Mouse (Mus musculus): ENCODE measurements at regions not wholly inside any gene's neighbourhood (a gene's known extent, or its start where the extent isn't known, plus 50 kb on each side); places are given as distances from the start of the nearest gene placed in this dataset.
"Not testable (repeated sequence)": the region's sequence is repeated elsewhere in the genome, so short reads cannot be mapped to it uniquely, and the experiment has no call there.

DNA sequence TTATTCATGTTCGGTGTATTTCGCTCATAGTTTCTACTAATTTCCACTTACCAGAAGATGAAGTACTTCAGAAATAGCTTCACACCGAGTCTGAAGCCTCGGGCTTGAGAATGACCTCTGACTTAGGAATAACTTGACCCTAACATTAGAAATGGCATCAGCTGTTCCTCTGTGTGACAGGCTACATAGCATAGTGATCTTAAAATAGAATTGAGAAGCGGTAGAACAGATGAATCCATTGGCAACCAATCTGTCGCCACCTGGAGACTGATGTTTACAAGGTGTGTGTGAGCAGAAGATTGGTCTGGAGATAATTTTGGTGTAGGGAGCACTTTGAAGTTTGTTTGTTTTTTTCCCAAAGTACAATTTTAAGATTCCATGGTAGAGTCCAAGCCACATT lies 60.9 kb upstream of the Ahi1 start:
- DNase-seq (ENCODE audit: low spot score in 2 of 2), result no peak

GRCm38 (mm10) chr10:20883618-20884017 lies 68.7 kb upstream of the Ahi1 start:
- peak in 1 of 2 experiments; percentile 34 for DNase-seq (ENCODE audit: low spot score in 2 of 2)

GRCm38 (mm10) chr10:20882599-20882998 lies 69.7 kb upstream of the Ahi1 start:
- no peak for DNase-seq (ENCODE audit: low spot score in 2 of 2)

- DNase-seq (ENCODE audit: low spot score in 2 of 2), result no peak
These were observed 72.1 kb upstream of the Ahi1 start for GRCm38 (mm10) chr10:20880251-20880650.

- DNase-seq (ENCODE audit: low spot score in 2 of 2), result no peak
These were observed 72.9 kb upstream of the Ahi1 start for GRCm38 (mm10) chr10:20879482-20879881.

DNA sequence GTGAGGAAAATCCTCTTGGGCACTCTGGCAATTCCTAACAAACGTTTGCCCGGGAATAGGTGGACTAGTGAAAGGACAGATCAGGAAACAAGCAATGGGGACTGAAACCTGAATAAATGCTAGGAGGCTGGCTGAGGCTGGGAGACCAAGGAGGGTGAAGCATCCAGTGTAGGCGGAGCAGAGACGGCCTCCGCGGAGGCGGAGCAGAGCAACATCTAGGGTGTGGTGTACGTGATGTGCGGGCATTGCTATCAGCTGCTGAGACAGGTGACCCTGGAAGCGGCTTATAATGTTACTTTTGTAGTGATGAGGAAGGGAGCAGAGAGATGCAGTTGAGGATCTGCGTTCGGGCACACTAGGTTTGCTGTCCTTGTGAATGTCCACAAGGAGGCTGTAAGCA lies 85.3 kb upstream of the Ahi1 start:
- DNase-seq (ENCODE audit: low spot score in 2 of 2), result no peak

DNA sequence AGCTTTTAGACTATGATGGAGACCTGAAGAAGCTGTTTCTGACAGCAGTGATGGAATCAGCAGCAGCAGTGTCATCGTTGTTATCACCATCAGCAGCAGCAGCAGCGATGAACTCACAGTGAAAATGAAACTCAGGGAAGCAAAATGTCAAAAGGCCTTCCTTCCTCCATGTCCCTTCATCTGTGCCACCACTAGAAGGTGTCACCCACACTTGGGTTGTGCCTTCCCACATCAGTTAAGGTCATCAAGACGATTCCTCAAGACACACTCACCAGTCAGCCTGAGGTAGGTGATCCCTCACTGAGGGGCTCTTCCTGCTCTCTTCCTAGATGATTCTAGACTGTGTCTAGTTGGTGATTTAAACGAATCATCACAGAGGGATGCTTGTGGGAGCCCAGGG lies 87.3 kb upstream of the Ahi1 start:
- DNase-seq (ENCODE audit: low spot score in 2 of 2), result no peak

- DNase-seq (ENCODE audit: low spot score in 2 of 2), result no peak
These were observed 94.9 kb upstream of the Ahi1 start for GRCm38 (mm10) chr10:20857413-20857812.

DNA sequence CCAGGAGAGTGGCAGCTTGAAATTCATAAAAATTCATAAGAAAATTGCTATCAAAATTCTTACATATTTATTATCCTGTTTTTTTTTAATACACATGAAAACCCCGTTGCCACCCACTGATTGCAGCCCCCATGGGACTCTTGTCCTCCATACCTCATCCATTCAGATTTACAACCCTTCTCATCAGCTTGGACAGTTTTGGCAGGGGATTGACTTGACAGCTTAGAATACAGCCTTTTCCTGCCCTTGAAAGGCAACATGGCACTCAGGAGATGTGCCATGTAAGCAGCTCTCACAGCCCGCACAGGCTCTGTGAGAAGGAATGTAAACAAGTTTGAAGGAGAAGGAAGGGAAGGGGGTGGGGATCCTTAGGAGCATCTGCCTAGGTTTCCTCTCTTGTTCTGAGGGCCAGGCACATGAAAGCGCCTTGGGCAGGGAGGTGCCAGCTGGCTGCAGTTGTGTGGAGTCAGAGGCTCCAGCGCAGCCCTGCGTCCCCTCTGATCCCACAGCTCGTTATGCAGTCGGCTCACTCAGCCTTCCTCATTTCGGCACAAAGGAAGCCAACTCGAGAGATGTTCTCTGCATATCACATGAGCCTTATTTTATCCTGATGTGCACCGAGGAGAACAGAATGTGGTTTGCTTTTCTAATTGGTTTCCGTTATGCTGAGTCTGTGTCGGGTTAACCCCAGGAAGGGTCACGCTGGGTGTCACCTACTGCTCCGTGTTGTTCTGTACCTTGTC lies 97.6 kb upstream of the Ahi1 start:
- DNase-seq (ENCODE audit: low spot score in 2 of 2), result no peak

DNA sequence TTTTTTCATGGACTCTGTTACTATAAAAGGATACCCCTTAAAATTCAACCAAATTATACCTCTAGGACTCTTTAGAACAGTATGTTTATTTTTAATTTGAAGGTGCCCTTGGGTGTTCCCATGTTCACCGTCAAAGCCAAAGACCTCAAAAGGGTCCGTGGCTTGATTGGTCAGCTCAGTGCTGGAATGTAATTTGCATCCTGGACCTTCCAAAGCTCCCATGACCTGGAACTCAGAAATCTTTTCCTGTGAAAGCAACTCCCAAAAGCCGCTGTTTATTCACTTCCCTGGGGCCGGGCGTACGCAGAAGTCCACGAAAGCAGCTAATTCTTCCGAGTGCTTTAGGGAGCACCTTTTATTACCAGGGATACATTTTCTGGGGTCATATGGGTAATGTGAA lies 105.1 kb upstream of the Ahi1 start:
- DNase-seq (ENCODE audit: low spot score in 2 of 2), result no peak

DNA sequence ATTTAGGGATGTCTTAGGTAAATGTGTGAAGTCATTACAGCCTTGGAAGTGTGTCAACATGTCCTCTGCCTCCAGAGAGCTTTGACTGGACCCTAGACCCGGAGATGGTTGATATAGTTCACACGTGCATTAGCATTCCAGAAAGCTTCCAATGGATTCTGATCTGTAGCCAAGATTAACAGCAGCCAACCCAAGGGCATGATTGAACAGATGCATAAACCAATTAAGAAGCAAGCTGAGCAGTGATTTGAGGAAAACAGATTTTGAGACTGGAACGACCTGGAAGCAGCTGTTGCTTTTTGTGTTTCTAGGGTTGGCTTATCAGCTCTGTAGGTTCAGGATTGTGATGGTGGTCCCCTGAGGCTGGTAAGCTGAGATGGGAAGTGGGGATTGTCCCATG lies 109.1 kb upstream of the Ahi1 start:
- DNase-seq (ENCODE audit: low spot score in 2 of 2), result no peak

DNA sequence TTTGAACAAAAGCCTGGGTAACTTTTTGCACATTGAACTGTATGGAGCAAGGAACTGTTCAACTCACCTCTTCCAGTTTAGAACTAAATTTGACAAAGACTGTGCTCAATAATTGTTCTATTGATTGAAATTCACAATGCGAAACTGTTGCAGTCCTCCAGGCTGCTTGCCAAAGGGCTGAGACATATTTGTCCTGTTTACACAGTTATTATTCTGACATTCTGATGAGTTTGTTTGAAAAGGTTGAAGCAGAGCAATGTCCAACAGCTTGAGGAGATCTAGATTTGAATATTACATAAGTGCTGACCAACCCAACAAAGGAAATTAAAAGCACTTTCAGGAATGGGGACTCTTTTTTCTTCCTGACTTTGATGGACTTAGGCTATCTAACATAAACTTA lies 110.2 kb upstream of the Ahi1 start:
- no peak for DNase-seq (ENCODE audit: low spot score in 2 of 2)

DNA sequence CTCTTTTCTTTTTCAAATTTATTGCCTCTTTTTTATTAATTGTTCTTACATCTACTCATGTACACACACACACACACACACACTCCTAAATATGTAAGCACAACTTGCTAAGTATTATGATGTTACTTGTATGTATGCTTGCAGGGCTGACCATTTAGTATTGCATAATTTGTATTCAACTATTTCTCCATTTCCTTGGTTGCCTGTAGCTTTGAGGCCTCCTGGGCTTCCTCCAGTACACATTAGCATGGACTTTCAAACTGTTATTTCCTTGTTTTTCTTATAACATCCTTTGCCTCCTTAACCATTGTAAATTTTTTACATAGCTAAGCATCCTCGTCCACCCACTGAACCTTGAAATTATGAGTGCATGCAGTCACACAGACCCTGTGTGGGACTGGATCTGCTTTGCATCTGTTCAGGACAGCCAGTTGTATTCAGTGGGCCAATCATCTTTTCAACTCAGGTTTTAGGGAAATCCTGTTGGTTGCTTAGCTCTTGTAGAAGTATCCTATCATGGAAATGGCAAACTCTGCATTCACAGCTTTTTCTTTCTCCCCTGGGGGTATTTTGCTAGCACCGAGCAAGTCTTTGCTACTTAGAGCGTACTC lies 110.8 kb upstream of the Ahi1 start:
- DNase-seq (ENCODE audit: low spot score in 2 of 2), result no peak

DNA sequence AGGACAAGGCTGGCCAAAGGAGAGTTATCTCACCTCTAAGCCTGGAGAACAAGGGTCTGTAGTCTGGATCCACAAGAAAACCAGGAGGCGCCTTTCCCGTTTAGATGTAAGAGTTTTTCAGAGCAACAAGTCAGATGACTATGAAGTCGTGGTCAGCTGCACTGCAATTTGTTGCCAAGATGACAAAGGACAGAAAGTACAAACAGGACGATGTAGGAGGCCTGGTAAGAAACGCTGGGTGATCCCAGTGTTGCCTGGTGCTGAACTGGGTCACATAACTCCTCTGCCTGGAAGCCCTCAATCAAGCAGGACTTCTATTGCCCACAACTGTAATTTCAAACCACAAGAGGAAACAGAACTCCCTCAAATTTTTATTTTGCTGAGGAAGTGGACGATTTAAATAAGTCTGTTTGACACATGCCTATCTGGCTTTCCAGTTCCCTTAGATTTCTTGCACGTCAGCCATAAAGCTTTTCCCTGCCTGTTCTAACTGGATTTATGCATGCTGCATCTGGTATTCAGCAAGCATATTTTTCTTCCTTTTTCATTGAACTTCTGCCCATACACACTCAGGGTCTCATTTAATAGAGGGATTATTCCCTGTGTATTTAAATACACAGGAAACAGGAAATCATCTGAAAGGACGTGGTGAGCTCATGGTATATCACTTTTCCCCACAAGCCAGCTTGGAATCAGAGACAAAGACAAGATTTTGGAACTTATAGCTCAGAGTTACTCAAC lies 113.5 kb upstream of the Ahi1 start:
- no peak for DNase-seq (ENCODE audit: low spot score in 2 of 2)

DNA sequence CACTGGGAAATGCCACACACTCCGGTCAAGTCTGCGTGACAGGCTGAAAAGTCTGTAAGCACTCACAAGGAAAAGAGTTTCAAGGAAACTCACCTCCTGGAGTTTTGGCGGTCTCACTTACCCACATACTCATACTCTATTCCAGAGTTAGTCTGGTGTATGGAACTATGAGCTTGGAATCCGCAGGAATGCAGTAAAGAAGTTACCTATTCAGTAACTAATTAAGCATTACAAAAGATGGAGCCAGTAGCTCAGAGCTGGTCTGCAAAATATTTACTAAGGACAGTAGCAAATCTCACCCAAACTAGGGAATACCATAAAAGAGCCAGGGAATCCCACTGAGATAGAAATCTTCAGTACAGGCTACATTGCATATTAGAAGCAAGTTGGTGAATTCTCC lies 111.9 kb upstream of the Pde7b start:
- DNase-seq (ENCODE audit: low spot score in 2 of 2), result not testable (repeated sequence)

- no peak for DNase-seq (ENCODE audit: low spot score in 2 of 2)
These were observed 110.1 kb upstream of the Pde7b start for GRCm38 (mm10) chr10:20834806-20835575.

DNA sequence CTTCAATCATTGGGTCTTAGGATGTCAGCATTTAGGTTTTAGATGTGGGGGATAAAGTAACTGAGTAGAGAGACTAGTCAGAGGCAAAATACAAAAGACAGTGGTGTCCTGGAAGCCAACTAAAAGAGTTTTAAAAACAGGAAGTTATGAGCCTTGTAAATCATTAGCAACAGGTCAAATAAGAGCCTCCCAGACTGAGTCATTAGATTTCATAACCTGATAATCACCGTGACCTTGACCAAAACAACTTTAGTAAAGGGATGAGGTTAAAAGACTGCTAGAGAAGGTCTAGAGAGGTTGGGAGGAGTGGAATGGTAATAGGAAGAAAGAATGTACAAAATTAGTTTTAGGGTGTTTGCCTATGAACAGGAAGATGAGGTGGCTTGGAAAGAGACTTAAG lies 103.4 kb upstream of the Pde7b start:
- no peak for DNase-seq (ENCODE audit: low spot score in 2 of 2)

DNA sequence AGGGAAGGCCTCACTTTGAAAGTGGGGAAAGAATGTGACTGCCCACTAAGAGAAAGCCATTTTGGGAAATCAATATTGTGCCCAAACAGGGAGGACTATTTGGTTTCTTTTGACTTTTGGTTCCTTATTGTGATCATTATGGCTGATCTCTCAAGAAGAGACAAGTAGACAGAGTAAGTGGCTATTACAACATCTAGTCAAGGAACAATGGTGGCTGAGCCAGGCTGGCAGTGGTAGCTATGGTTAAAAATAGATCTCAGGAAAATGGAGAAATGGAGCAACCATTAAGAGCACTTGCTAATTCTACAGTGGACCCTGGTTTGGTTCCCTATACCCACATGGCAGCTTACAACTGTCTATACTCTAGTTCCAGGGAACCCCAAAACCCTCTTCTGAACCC lies 102.6 kb upstream of the Pde7b start:
- DNase-seq (ENCODE audit: low spot score in 2 of 2), result no peak

- no peak for DNase-seq (ENCODE audit: low spot score in 2 of 2)
These were observed 93.7 kb upstream of the Pde7b start for GRCm38 (mm10) chr10:20818548-20818947.

- DNase-seq (ENCODE audit: low spot score in 2 of 2), result no peak
These were observed 74.9 kb upstream of the Pde7b start for GRCm38 (mm10) chr10:20799792-20800191.

- no peak for DNase-seq (ENCODE audit: low spot score in 2 of 2)
These were observed 73.5 kb upstream of the Pde7b start for GRCm38 (mm10) chr10:20798400-20798799.

DNA sequence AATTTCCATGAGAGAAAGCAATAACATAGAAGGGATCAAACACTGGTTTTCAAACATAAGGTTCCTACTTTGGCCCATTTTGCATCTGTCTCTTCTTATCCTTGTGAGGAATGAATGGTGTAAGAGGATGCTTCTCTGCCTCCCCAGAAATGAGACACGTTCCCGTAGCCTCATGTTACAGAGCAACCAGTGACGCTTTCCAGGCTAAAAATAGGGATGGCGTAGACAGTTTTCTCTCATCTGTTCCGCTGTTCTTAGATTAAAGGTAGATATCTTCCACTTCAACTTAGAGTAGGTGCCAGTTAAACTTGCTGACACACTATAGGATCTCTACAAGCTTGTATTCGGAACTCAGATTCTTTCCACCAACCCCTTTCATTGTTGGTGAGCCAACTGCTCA lies 69.1 kb upstream of the Pde7b start:
- DNase-seq (ENCODE audit: low spot score in 2 of 2), result no peak
